Mouse (Mus musculus) lung, postnatal 0 days (tissue): ENCODE data around the gene Sin3b.

Source experiments
- CTCF ChIP-seq: IDR thresholded peaks from 2 replicates; pipeline ENCODE4 v1.5.1; 2016; ENCODE audit warnings: antibody characterized with exemption, mild to moderate bottlenecking
- EP300 ChIP-seq: IDR thresholded peaks from 2 replicates; pipeline ENCODE4 v1.6.1; 2016; ENCODE audit warnings: antibody characterized with exemption, mild to moderate bottlenecking, control low read depth

DNA sequence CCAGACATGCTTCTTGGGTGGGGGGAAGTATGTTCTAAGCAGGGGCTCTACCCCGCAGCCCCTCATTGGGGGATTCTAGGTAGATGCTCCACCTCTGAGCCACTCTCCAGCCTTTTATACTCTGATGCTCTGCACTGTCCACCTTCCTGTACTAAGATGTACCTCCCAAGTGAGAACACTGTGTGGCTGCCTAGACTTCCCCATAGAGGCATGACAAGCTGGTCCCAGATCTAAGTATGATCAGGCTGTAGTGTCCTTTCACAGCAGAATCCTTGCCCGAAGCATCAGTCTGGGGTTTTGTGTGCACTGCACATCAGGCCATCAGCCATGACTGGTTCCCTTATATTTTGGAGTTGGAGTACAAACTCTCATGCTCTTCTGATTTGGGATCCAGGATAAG is 32.9 kb downstream of the Sin3b start:
- no peak for TF ChIP-seq CTCF
- no peak for TF ChIP-seq EP300
